Mouse (Mus musculus) hindbrain, postnatal 0 days (tissue): ENCODE measurements around the gene Zfp286. TPM values are rescaled to one million over a fixed set of nuclear protein-coding genes. Genes with fewer than 3 reads are reported as not detected.

Experiments
- ATAC-seq: fragments of 200-750 bp; cut with Nextera tagmentation; 2 replicates; pipeline ENCODE4 v1.8.0; 2017; ENCODE audit warnings: mild to moderate bottlenecking, moderate TSS enrichment, moderate library complexity
- DNase-seq: peaks from one replicate; pipeline ENCODE4 v3.0.0-alpha.2; 2015; ENCODE audit warnings: low spot score
- H3K27ac ChIP-seq: fragments of 300-500 bp; sonication (generic); 2 replicates; pipeline ENCODE4 v1.5.1; 2014; ENCODE audit warnings: mild to moderate bottlenecking
- H3K27me3 ChIP-seq: fragments of 300-500 bp; sonication (generic); 2 replicates; pipeline ENCODE4 v1.6.1; 2014; ENCODE audit warnings: low read length, mixed read lengths; ENCODE audit not compliant: insufficient read depth
- H3K36me3 ChIP-seq: fragments of 300-500 bp; sonication (generic); 2 replicates; pipeline ENCODE4 v1.6.1; 2014; ENCODE audit warnings: low read length, mixed read lengths; ENCODE audit not compliant: insufficient read depth
- H3K4me1 ChIP-seq: fragments of 300-500 bp; sonication (generic); 2 replicates; pipeline ENCODE4 v1.6.1; 2014; ENCODE audit warnings: antibody characterized with exemption, low read length, mixed read lengths; ENCODE audit not compliant: insufficient read depth
- H3K4me2 ChIP-seq: fragments of 300-500 bp; sonication (generic); 2 replicates; pipeline ENCODE4 v1.6.1; 2014; ENCODE audit warnings: low read depth, mild to moderate bottlenecking, low read length, moderate library complexity, mixed read lengths
- H3K4me3 ChIP-seq: fragments of 300-500 bp; sonication (generic); 2 replicates; pipeline ENCODE4 v1.5.1; 2014; ENCODE audit warnings: low read length
- H3K9ac ChIP-seq: fragments of 300-500 bp; sonication (generic); replicated peaks from 2 replicates; pipeline ENCODE4 v1.6.1; 2014; ENCODE audit warnings: mild to moderate bottlenecking, low read length, moderate library complexity, mixed read lengths
- H3K9me3 ChIP-seq: fragments of 300-500 bp; sonication (generic); 2 replicates; pipeline ENCODE4 v1.6.1; 2016; ENCODE audit warnings: low read length, mixed read lengths
- CTCF ChIP-seq: IDR thresholded peaks from 2 replicates; pipeline ENCODE4 v1.5.1; 2016; ENCODE audit warnings: antibody characterized with exemption, control low read depth, low read depth
- WGBS: fragments of 180-500 bp; shearing (Covaris S2); extraction: QIAGEN DNeasy Blood & Tissue Kit; methylation state at CpG from one replicate; pipeline ENCODE4 v1.1.7; 2014; 5-methylcytosine and 5-hydroxymethylcytosine counted together
- polyA plus RNA-seq: library from polyadenylated mRNA; unstranded; fragments of >200 nt; fragmentation: Nextera tagmentation; extraction: Ambion mirVana; gene quantifications from 2 replicates; pipeline ENCODE4 v1.2.1, GENCODE M21; 2015
- total RNA-seq: library from RNA; depleted of rRNA; stranded (reverse); fragments of >200 nt; gene quantifications from 2 replicates; pipeline ENCODE4 v1.2.3, GENCODE M21; 2014

Zfp286 gene
- total and polyA plus RNA-seq, 2 experiments from 2014 or later: 14.8 to 18.3 TPM

DNA sequence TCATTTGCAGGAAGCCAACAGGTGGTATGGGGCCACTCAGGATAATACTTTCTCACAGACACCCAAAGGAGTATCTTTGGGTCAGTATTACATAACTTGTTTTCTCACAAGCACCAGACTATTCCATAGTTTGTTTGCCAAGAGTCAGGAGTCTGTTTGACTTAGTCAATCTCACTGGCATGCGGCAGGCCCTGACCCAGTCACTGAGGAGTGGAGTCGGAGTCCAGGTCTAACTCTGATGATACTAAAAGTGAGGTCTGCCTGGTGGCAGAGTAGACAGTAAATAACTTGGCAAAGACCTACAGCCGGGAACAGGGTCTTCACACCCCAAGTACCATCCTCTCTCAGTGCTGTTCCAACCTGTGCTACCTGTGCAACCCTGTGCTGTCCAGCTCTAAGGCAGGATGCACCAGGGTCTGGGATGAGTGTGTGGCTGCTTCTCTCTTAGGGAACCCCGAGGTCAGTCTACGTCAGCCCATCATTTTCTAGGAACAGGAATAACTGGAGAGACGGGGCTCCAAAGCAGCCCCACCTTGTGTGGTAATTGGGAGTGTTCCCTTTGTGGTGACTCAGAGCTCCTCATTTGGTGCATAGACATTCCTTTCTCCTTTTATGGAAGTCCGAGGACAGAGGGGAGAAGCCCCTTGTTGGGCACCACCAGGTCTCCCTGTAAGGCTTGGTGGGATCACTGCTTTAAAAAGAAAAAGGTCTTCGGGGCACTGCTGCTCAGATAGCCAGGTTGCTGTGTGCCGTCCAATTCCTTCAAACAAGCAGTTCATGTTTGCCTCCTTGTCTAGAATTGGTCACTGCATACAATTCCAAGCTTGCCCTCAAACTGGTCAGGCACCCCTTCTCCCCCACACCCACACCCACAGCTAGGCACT is 36.2 kb upstream of the Zfp286 start:
- WGBS: 85% methylated on average over 9 of the region's 9 CpGs
- no peak overlapping the region for H3K4me3 ChIP-seq
- no peak for DNase-seq
- no peaks in the 10 kb centered on the region for H3K36me3 ChIP-seq
- H3K9me3 ChIP-seq: no peaks in the 10 kb centered on the region
- 0 out of 2 replicates have a peak, but pooled peaks cover 3% of the 10 kb centered on the region for H3K4me1 ChIP-seq
- no peak for TF ChIP-seq CTCF
- H3K4me2 ChIP-seq: no peak overlapping the region
- no peak overlapping the region for H3K27ac ChIP-seq
- no peak overlapping the region for H3K9ac ChIP-seq
- no peaks in the 10 kb centered on the region for H3K27me3 ChIP-seq
- no peak for ATAC-seq

DNA sequence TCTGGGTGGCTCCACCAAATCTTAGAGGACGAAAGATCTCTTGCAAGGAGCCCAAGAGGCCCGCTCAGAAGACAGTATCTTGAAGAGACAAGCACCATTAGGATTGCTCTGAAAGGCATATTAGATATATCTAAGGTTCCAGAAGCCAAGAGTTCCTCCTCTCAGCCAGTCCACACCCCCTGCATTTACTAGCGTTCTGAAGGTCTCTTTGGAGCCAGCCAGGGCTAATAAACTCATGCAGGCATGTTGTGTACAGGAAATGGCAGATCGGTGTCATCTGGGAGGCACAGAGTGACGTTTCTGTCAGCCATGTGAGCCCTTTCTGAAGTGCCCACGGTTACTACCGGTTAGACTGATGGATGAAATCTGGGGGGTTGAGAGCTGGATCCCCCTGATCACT is 34.9 kb upstream of the Zfp286 start:
- Histone ChIP-seq H3K27me3 (no peaks in the 10 kb centered on the region), H3K4me2 (no peak overlapping the region), H3K9ac (no peak overlapping the region), H3K4me3 (no peak overlapping the region), H3K4me1 (peaks cover 8% of the 10 kb centered on the region; the same call in 1 of the 2 replicates), H3K9me3 (no peaks in the 10 kb centered on the region), H3K27ac (no peak overlapping the region), H3K36me3 (no peaks in the 10 kb centered on the region)
- ATAC-seq (no peak), DNase-seq (no peak)
- TF ChIP-seq CTCF: no peak
- WGBS: 79% methylated on average over 7 of the region's 7 CpGs

DNA sequence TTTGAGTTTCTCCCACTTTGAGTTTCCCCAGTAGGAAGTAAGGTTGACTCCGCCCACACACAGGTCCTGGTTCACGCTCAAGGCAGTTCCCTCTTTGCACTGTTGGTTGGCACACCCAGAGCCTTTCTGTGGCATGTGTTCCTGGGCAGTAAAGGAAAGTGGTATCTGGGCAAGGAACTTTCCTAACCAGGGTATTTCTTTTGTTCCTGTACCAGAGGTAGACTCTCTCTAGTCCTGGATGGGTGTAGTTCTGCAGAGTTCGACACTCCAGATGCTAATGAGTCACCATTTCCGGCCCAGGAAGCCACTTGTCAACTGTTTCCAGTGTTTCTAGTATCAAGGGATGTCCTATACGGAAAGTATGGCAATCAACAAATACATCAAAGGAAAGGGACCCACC is 32.6 kb upstream of the Zfp286 start:
- H3K9ac ChIP-seq: no peak overlapping the region
- peak overlapping the region; percentile 72 for H3K4me2 ChIP-seq
- H3K27ac ChIP-seq: no peak overlapping the region
- ATAC-seq: no peak
- H3K27me3 ChIP-seq: no peaks in the 10 kb centered on the region
- no peaks in the 10 kb centered on the region for H3K9me3 ChIP-seq
- H3K4me1 ChIP-seq: peaks cover 8% of the 10 kb centered on the region; the same call in 1 of the 2 replicates
- H3K36me3 ChIP-seq: no peaks in the 10 kb centered on the region
- DNase-seq: no peak
- 75% methylated on average over 5 of the region's 5 CpGs for WGBS
- H3K4me3 ChIP-seq: no peak overlapping the region
- no peak for TF ChIP-seq CTCF

DNA sequence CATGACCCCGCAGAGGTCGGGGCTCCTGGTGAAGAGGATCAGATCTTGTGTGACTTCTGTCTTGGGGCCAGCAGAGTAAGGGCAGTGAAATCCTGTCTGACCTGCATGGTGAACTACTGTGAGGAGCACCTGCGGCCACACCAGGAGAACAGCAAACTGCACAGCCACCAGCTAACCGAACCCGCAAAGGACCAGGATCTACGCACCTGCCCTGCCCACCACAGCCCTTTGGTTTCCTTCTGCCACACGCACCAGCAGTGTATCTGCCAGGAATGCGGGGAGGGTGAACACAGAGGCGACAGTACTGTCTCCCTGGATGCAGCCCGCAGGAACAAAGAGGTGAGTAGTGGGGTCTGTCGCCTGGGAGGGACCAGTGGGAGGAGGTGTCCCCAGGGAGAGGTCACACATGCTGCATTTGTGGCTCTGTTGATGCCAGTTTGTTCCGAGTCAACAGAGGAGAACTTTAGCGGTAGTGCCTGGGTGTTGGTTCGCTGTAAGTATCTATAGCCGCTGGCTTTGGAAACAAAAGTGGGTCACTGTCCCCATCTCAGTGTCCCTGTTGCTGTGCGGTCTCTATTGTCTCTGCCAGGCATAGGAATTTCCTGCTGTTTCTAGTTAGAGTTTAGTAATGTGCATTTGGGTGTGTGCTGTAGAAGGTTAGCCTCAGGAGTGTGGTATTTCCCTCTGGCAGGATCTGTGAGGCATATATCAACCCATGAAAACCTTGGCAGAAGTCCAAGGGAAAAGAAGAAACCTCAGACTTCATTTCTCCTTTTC is 31.6 kb upstream of the Zfp286 start:
- WGBS: 11% methylated on average over 16 of the region's 16 CpGs
- no peaks in the 10 kb centered on the region for H3K9me3 ChIP-seq
- H3K4me1 ChIP-seq: peaks cover 8% of the 10 kb centered on the region; the same call in 1 of the 2 replicates
- no peak for TF ChIP-seq CTCF
- peak overlapping the region; percentile 72 for H3K4me2 ChIP-seq
- H3K4me3 ChIP-seq: peak overlapping the region; percentile 37
- H3K27ac ChIP-seq: peak overlapping the region; percentile 11; the same call in 1 of the 2 replicates
- H3K36me3 ChIP-seq: no peaks in the 10 kb centered on the region
- H3K9ac ChIP-seq: peak overlapping the region; percentile 14
- H3K27me3 ChIP-seq: no peaks in the 10 kb centered on the region
- peak; percentile 50; the same call in 1 of the 2 replicates for ATAC-seq
- peak; percentile 44 for DNase-seq

DNA sequence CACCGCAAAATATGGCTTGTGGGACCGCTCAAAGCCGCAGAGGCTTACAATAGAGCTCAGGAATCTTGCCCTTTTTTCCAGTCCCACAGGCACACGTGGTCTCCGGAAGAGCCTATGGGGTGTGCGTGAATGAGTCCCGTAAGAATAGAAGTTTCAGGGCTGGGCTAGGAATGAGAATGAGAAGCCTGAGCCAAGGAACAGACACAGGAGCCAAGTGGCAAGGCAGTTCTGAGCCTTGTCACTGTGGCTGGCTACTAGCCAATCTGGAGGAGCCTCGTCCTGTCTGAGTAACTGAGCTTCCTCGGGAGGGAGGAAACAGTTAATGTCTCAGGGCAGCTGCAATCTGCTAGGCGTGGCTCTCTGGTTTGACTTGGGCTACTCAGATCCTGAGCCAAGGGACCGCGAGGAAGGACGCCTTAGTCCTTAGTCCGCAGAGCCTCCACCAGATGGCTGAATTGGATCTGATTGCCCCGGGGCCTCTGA is 30.8 kb upstream of the Zfp286 start, which contains the start of gene Trim16:
Gene Trim16 (plus strand): TSS at position 173 of the 483 bp plus-strand sequence.
- Histone ChIP-seq H3K9me3 (no peaks in the 10 kb centered on the region), H3K27ac (peak within 1 kb of the TSS; percentile 11; the same call in 1 of the 2 replicates)
- WGBS: 5% methylated on average over 15 of the region's 15 CpGs

DNA sequence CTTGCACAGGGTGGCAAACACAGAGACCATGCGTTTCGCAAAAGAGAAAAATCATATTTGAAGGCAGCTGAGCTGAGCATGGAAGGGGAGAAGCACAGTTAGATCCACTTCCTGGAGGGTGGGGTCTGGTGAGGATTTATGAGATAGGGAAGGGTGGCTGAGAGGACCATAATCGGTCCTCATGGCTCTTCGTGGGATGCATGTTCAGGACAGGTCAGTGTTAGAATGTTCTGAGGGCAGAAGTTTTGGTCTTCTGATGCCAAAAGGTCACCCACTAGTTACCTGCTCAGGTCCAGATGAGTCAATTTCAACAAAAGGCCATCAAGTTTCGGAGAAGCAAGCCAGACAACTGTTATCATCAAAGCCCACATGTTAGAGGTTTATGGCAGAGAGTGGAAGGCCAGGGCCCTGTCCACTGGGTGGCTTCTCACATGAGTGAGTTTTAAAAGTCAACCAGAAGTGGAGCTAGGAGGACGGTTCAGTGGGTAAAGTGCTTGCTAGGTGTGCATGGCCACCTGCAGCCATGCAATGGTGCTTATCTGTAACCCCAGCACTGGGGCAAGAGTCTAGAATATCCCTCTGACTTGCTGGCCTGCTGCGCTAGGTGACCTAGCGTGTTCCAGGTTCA is 29.9 kb upstream of the Zfp286 start:
- no peak for ATAC-seq
- no peaks in the 10 kb centered on the region for H3K27me3 ChIP-seq
- no peak overlapping the region for H3K4me3 ChIP-seq
- H3K27ac ChIP-seq: no peak overlapping the region
- 93% methylated on average over 8 of the region's 8 CpGs for WGBS
- H3K4me1 ChIP-seq: peaks cover 8% of the 10 kb centered on the region; the same call in 1 of the 2 replicates
- no peak for TF ChIP-seq CTCF
- no peaks in the 10 kb centered on the region for H3K36me3 ChIP-seq
- no peak overlapping the region for H3K4me2 ChIP-seq
- no peak overlapping the region for H3K9ac ChIP-seq
- H3K9me3 ChIP-seq: no peaks in the 10 kb centered on the region
- no peak for DNase-seq

More for the DNA sequence above, 30.8 kb upstream of the Zfp286 start, which contains the start of gene Trim16:
- peaks cover 8% of the 10 kb centered on the region; the same call in 1 of the 2 replicates for H3K4me1 ChIP-seq
- no peak for TF ChIP-seq CTCF
- peak within 1 kb of the TSS; percentile 14 for H3K9ac ChIP-seq
- H3K4me3 ChIP-seq: peak within 1 kb of the TSS; percentile 37
- peak within 1 kb of the TSS; percentile 72 for H3K4me2 ChIP-seq
- DNase-seq: peak; percentile 81
- ATAC-seq: peak; percentile 87
- no peaks in the 10 kb centered on the region for H3K36me3 ChIP-seq
- no peaks in the 10 kb centered on the region for H3K27me3 ChIP-seq
